Mouse (Mus musculus): Measurements from ENCODE around the gene Dand5. TPM values are rescaled to one million over a fixed set of nuclear protein-coding genes. Genes with fewer than 3 reads are reported as not detected.
"Not testable (repeated sequence)": the region's sequence is repeated elsewhere in the genome, so short reads cannot be mapped to it uniquely, and the experiment has no call there.

Dand5 gene
- total and polyA plus RNA-seq, 3 experiments, result 7.6 to 12.3 (median 11.2) TPM

DNA sequence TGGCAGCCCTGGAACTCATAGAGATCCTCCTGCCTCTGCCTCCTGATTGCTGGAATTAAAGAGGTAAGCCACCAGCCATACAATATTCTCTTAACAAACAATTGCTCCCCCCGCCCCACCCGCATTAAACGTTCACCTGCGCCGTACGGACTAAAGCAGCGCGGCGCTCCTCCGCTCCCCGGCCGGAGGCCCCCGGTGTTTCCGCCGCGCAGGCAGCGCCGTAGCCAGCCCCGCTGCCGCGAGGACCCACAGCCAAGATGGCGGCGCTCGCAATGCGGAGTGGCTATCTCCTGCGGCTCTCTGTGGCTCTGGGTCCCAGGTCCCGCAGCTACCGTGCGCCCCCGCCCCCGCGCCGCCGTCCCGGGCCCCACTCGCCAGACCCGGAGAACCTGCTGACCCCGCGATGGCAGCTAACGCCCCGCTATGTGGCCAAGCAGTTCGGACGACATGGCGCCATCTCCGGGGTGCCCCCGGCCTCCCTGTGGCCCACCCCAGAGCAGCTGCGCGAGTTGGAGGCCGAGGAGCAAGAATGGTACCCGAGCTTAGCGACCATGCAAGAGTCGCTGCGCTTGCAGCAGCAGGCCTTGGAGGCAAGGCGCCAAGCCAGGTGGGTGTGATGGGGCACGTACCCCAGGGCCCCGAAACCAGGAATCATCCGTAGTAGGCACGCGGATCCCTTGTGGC is 9.6 kb upstream of the Dand5 start:
- Histone ChIP-seq H3K9ac (ENCODE audit: low read depth, low read length) (peak overlapping the region; percentile 98), H3K27me3 (ENCODE audit: control insufficient read depth, insufficient read depth, low read length) (no peaks in the 10 kb centered on the region), H3K27ac (peak overlapping the region; percentile 94), H3K4me1 (ENCODE audit: control insufficient read depth, insufficient read depth, low read length) (no peaks in the 10 kb centered on the region; the same call in 1 of the 2 replicates), H3K36me3 (ENCODE audit: control insufficient read depth, insufficient read depth, low read length) (peaks cover 2% of the 10 kb centered on the region; the same call in 1 of the 2 replicates), H3K4me3 (peak overlapping the region; percentile 89), H3K79me2 (replicated peaks; ENCODE audit: control insufficient read depth, insufficient read depth, low read length) (no peaks in the 10 kb centered on the region)
- WGBS, result under 1% methylated on average over 59 of the region's 59 CpGs
- peak; percentile 87 to 91 for DNase-seq
- intact Hi-C loops (cut with DNase I), result loop anchor here (2.0 kb wide), 1 partner anchor 25 kb away; the partner anchor contains the start of gene Farsa
- peak; percentile 76 for TF ChIP-seq POLR2A (IDR thresholded peaks at IDR 0.05; ENCODE audit: insufficient read depth, low read depth, low read length)
- no peak for TF ChIP-seq CTCF (IDR thresholded peaks at IDR 0.05)
- TF ChIP-seq EP300 (IDR thresholded peaks at IDR 0.05; ENCODE audit: insufficient read depth, low read depth, low read length), result no peak

DNA sequence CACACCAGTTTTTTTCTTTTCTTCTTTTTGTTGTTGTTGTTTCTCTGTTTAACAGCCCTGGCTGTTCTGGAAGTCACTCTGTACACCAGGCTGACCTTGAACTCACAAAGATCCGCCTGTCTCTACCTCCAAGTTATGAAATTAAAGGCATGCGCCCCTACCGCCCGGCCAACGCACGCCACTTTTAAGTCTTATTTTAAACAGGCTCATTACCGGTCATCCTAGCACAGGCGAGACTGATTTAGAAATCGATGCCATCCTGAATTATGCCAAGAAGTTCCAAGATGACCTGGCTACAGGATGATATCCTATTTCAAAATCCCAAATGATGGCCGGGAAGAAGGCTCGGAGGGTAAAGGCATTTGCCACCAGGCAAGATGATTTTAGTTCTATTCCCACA is 8.9 kb upstream of the Dand5 start, which contains the start of gene Gadd45gip1:
Gene Gadd45gip1 (plus strand): TSS at position 33 of the 400 bp plus-strand sequence.
- H3K27ac ChIP-seq, result peak within 1 kb of the TSS; percentile 94
- H3K27me3 ChIP-seq (ENCODE audit: control insufficient read depth, insufficient read depth, low read length), result no peaks in the 10 kb centered on the region
- peak within 1 kb of the TSS; percentile 98 for H3K9ac ChIP-seq (ENCODE audit: low read depth, low read length)
- intact Hi-C loops (cut with DNase I), result no loop called here
- peak within 1 kb of the TSS; percentile 89 for H3K4me3 ChIP-seq
- WGBS, result 33% methylated on average over 11 of the region's 11 CpGs
- no peaks in the 10 kb centered on the region; the same call in 1 of the 2 replicates for H3K4me1 ChIP-seq (ENCODE audit: control insufficient read depth, insufficient read depth, low read length)
- peaks cover 2% of the 10 kb centered on the region; the same call in 1 of the 2 replicates for H3K36me3 ChIP-seq (ENCODE audit: control insufficient read depth, insufficient read depth, low read length)
- TF ChIP-seq POLR2A (IDR thresholded peaks at IDR 0.05; ENCODE audit: insufficient read depth, low read depth, low read length) (no peak), CTCF (IDR thresholded peaks at IDR 0.05) (peak; percentile 59), EP300 (IDR thresholded peaks at IDR 0.05; ENCODE audit: insufficient read depth, low read depth, low read length) (0 out of 2 replicates have a peak, but pooled peaks have one; percentile 16)
- no peaks in the 10 kb centered on the region for H3K79me2 ChIP-seq (replicated peaks; ENCODE audit: control insufficient read depth, insufficient read depth, low read length)
- peak; percentile 52 to 65 for DNase-seq

DNA sequence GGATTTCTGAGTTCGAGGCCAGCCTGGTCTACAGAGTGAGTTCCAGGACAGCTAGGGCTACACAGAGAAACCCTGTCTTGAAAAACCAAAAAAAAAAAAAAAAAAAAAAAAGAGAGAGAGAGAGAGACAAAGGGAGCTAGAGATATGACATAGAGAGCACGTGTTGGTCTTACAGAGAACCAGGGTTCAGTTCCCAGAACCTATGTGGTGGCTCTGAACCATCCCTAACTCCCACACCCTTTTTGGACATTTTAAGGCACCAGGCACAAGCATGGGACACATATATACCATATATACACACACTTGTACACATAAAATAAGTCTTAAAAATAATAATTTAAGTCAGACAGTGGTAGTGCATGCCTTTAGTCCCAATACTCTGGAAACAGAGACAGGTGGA is 3.9 kb upstream of the Dand5 start:
- H3K79me2 ChIP-seq (replicated peaks; ENCODE audit: control insufficient read depth, insufficient read depth, low read length); intact Hi-C loops (cut with DNase I); H3K4me3 ChIP-seq; H3K9ac ChIP-seq (ENCODE audit: low read depth, low read length); H3K27ac ChIP-seq; H3K27me3 ChIP-seq (ENCODE audit: control insufficient read depth, insufficient read depth, low read length); DNase-seq; H3K36me3 ChIP-seq (ENCODE audit: control insufficient read depth, insufficient read depth, low read length); H3K4me1 ChIP-seq (ENCODE audit: control insufficient read depth, insufficient read depth, low read length): not testable (repeated sequence)
- WGBS, result 89% methylated on average over 2 of the region's 2 CpGs

DNA sequence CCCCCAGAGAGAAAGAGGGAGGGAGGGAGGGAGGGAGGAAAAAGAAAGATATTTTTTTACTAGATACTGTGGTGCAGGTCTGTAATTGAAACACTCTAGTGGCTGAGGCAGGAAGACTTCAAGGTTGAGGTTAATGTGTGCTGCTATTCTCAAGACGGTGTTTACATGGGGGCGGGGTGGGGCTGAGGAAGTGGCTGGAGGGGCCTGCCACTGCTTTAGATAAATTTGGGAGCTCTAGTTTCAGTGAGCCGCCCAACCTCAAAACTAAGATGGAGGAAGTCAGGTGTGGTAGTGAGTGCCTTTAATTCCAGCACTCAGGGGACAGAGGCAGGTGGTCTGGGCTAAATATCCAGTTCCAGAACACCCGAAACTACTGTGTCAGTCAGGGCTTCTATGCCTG is 3.0 kb upstream of the Dand5 start:
- Histone ChIP-seq H3K27me3 (ENCODE audit: control insufficient read depth, insufficient read depth, low read length) (no peaks in the 10 kb centered on the region), H3K27ac (no peak overlapping the region), H3K4me1 (ENCODE audit: control insufficient read depth, insufficient read depth, low read length) (no peaks in the 10 kb centered on the region), H3K4me3 (no peak overlapping the region), H3K36me3 (ENCODE audit: control insufficient read depth, insufficient read depth, low read length) (no peaks in the 10 kb centered on the region), H3K79me2 (replicated peaks; ENCODE audit: control insufficient read depth, insufficient read depth, low read length) (no peaks in the 10 kb centered on the region), H3K9ac (ENCODE audit: low read depth, low read length) (no peak overlapping the region)
- TF ChIP-seq POLR2A (IDR thresholded peaks at IDR 0.05; ENCODE audit: insufficient read depth, low read depth, low read length) (no peak), EP300 (IDR thresholded peaks at IDR 0.05; ENCODE audit: insufficient read depth, low read depth, low read length) (no peak), CTCF (IDR thresholded peaks at IDR 0.05) (no peak)
- no peak for DNase-seq
- 63% methylated on average over 4 of the region's 4 CpGs for WGBS
- intact Hi-C loops (cut with DNase I), result no loop called here

DNA sequence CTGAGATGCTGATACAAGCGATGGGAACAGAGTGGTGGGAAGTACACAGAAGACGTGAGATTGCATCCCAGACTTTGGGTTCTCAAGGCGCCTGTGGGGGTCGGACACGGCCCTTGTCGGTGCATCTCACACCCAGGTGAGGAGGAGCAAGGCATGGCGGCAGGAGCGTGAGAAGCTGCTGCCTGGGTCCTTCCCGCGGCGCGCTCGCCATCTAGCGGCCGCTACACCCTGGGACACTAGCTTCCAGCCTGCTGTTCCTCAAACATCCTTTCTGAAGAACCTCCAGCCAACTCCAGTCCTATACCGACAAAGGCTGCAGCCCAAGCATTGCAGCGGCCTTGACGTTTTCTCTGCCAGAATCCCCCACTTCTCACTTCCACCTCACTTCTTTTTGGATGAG is 1.0 kb upstream of the Dand5 start:
- Histone ChIP-seq H3K27ac (no peak overlapping the region), H3K9ac (ENCODE audit: low read depth, low read length) (no peak overlapping the region), H3K27me3 (ENCODE audit: control insufficient read depth, insufficient read depth, low read length) (no peaks in the 10 kb centered on the region), H3K79me2 (replicated peaks; ENCODE audit: control insufficient read depth, insufficient read depth, low read length) (no peaks in the 10 kb centered on the region), H3K4me3 (no peak overlapping the region), H3K36me3 (ENCODE audit: control insufficient read depth, insufficient read depth, low read length) (no peaks in the 10 kb centered on the region), H3K4me1 (ENCODE audit: control insufficient read depth, insufficient read depth, low read length) (no peaks in the 10 kb centered on the region)
- 2% methylated on average over 18 of the region's 18 CpGs for WGBS
- DNase-seq, result peak; percentile 60 to 71
- intact Hi-C loops (cut with DNase I), result loop anchor here (5.0 kb wide), 1 partner anchor 461 kb away; no protein-coding TSS in a partner anchor
- TF ChIP-seq POLR2A (IDR thresholded peaks at IDR 0.05; ENCODE audit: insufficient read depth, low read depth, low read length), result no peak
- peak; percentile 84 for TF ChIP-seq CTCF (IDR thresholded peaks at IDR 0.05)

DNA sequence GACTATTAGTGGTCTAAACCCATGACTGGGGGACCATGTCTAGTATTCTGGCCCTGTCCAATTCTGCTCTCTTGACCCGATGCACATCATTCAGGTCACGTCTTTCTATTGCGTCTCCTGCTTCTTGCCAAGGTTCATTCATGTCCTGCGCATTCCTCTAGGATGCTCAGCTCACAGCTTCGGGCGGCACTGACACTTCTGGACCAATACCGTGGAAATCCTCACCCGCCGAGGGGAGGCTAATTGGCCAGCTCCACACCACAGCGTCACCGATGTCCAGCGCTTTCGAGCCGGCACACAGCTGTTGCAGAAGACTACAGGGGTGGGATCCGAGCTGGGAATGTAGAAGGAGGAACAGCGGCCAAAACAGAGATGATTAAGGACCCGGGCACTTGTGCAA is 6.5 kb downstream of the Dand5 start:
- H3K79me2 ChIP-seq (replicated peaks; ENCODE audit: control insufficient read depth, insufficient read depth, low read length), result no peaks in the 10 kb centered on the region
- no peak overlapping the region for H3K27ac ChIP-seq
- H3K36me3 ChIP-seq (ENCODE audit: control insufficient read depth, insufficient read depth, low read length), result no peaks in the 10 kb centered on the region
- no peak overlapping the region for H3K9ac ChIP-seq (ENCODE audit: low read depth, low read length)
- DNase-seq, result no peak
- no peaks in the 10 kb centered on the region for H3K27me3 ChIP-seq (ENCODE audit: control insufficient read depth, insufficient read depth, low read length)
- H3K4me1 ChIP-seq (ENCODE audit: control insufficient read depth, insufficient read depth, low read length), result peaks cover 3% of the 10 kb centered on the region
- TF ChIP-seq EP300 (IDR thresholded peaks at IDR 0.05; ENCODE audit: insufficient read depth, low read depth, low read length), result no peak
- TF ChIP-seq POLR2A (IDR thresholded peaks at IDR 0.05; ENCODE audit: insufficient read depth, low read depth, low read length), result no peak
- no peak for TF ChIP-seq CTCF (IDR thresholded peaks at IDR 0.05)
- intact Hi-C loops (cut with DNase I), result no loop called here
- 81% methylated on average over 17 of the region's 17 CpGs for WGBS
- no peak overlapping the region for H3K4me3 ChIP-seq

Measured in heart, adult 2 months (tissue).